Mouse (Mus musculus): ENCODE results near the gene Palld.

The Palld gene

GRCm38 (mm10) chr8:61591446-61591845 lies 311.0 kb downstream of the Palld start:
- in situ Hi-C loops (cut with MboI; ENCODE audit: low sequenced_read_pairs): no loop called here

- in situ Hi-C loops (cut with MboI; ENCODE audit: low sequenced_read_pairs): no loop called here
Observed at GRCm38 (mm10) chr8:61590551-61591431, 311.7 kb downstream of the Palld start.

GRCm38 (mm10) chr8:61589972-61590391 lies 312.5 kb downstream of the Palld start:
- in situ Hi-C loops (cut with MboI; ENCODE audit: low sequenced_read_pairs): no loop called here

- in situ Hi-C loops (cut with MboI; ENCODE audit: low sequenced_read_pairs): no loop called here
Observed at GRCm38 (mm10) chr8:61588336-61588735, 314.2 kb downstream of the Palld start.

GRCm38 (mm10) chr8:61587731-61588130 lies 314.8 kb downstream of the Palld start:
- in situ Hi-C loops (cut with MboI; ENCODE audit: low sequenced_read_pairs): no loop called here

GRCm38 (mm10) chr8:61586529-61586928 lies 316.0 kb downstream of the Palld start:
- in situ Hi-C loops (cut with MboI; ENCODE audit: low sequenced_read_pairs): no loop called here

GRCm38 (mm10) chr8:61585746-61586145 lies 316.7 kb downstream of the Palld start:
- in situ Hi-C loops (cut with MboI; ENCODE audit: low sequenced_read_pairs): no loop called here

GRCm38 (mm10) chr8:61584714-61585383 lies 317.6 kb downstream of the Palld start:
- in situ Hi-C loops (cut with MboI; ENCODE audit: low sequenced_read_pairs): no loop called here

GRCm38 (mm10) chr8:61582547-61582946 lies 319.9 kb downstream of the Palld start:
- in situ Hi-C loops (cut with MboI; ENCODE audit: low sequenced_read_pairs): no loop called here

- in situ Hi-C loops (cut with MboI; ENCODE audit: low sequenced_read_pairs): no loop called here
Observed at GRCm38 (mm10) chr8:61581259-61581658, 321.2 kb downstream of the Palld start.

GRCm38 (mm10) chr8:61579831-61580230 lies 322.7 kb downstream of the Palld start:
- in situ Hi-C loops (cut with MboI; ENCODE audit: low sequenced_read_pairs): no loop called here

- in situ Hi-C loops (cut with MboI; ENCODE audit: low sequenced_read_pairs): no loop called here
Observed at GRCm38 (mm10) chr8:61578754-61579153, 323.7 kb downstream of the Palld start.

GRCm38 (mm10) chr8:61575096-61575653 lies 327.3 kb downstream of the Palld start:
- in situ Hi-C loops (cut with MboI; ENCODE audit: low sequenced_read_pairs): no loop called here

- in situ Hi-C loops (cut with MboI; ENCODE audit: low sequenced_read_pairs): no loop called here
Observed at GRCm38 (mm10) chr8:61574526-61574925, 328.0 kb downstream of the Palld start.

- in situ Hi-C loops (cut with MboI; ENCODE audit: low sequenced_read_pairs): no loop called here
Observed at GRCm38 (mm10) chr8:61573179-61573937, 329.1 kb downstream of the Palld start.

- in situ Hi-C loops (cut with MboI; ENCODE audit: low sequenced_read_pairs): no loop called here
Observed at GRCm38 (mm10) chr8:61572697-61573096, 329.8 kb downstream of the Palld start.

- in situ Hi-C loops (cut with MboI; ENCODE audit: low sequenced_read_pairs): no loop called here
Observed at GRCm38 (mm10) chr8:61570637-61571036, 331.9 kb downstream of the Palld start.

- in situ Hi-C loops (cut with MboI; ENCODE audit: low sequenced_read_pairs): no loop called here
Observed at GRCm38 (mm10) chr8:61569721-61570120, 332.8 kb downstream of the Palld start.

- in situ Hi-C loops (cut with MboI; ENCODE audit: low sequenced_read_pairs): no loop called here
Observed at GRCm38 (mm10) chr8:61569211-61569610, 333.3 kb downstream of the Palld start.

GRCm38 (mm10) chr8:61563378-61563777 lies 339.1 kb downstream of the Palld start:
- in situ Hi-C loops (cut with MboI; ENCODE audit: low sequenced_read_pairs): no loop called here

- in situ Hi-C loops (cut with MboI; ENCODE audit: low sequenced_read_pairs): no loop called here
Observed at GRCm38 (mm10) chr8:61562626-61563025, 339.9 kb downstream of the Palld start.

Measured in CH12F3 (cell line).